Mouse (Mus musculus) liver, postnatal 0 days (tissue): Measurements from ENCODE around the gene Sstr5.

ENCODE experiments used
- CTCF ChIP-seq: sonication (generic); IDR thresholded peaks from 2 replicates; pipeline ENCODE4 v1.5.1; 2016; ENCODE audit warnings: antibody characterized with exemption, low read depth
- EP300 ChIP-seq: IDR thresholded peaks from 2 replicates; pipeline ENCODE4 v1.6.1; 2016; ENCODE audit warnings: antibody characterized with exemption, low read depth, mild to moderate bottlenecking

DNA sequence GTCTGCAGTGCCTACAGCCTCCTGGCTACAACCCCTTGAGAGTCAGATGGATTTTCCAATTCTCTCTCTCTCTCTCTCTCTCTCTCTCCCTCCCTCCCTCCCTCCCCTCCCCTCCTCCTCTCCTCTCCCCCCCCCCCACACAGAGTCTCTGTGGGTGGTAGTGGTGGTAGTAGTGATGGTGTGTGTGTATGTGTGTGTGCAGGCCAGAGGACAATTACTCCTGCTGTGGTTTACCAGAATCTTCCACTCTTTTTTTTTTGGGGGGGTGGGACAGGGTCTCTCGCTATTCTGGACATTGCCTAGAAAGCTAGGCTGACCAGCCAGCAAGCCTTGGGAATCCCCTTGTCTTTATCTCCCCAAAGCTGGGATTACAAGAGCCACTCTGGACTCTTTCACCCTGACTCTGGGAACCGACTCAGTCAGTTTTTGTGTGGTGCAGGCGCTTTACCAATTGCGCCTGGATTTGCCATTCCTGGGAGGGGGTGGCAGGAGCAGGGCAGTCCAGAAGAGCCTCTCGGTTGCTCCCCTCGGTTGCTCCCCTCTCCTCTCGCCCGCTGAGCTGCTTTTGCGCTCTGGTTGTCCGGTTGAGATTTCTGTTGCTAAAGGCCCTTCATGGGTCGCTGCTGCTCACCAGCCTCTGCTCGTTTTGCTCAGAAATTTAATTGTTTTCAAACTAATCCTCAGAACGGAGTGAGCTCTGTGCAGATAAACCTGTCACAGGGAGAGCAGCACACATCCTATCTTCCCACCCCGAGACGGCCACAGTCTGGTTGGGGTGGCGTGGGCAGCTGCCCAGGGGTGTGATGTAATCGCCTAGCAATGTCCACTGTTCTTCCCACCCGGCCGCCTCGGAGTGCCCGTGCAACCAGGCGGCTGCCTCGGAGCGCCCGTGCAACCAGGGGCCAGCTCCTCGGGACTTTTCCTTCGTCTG, 42.1 kb upstream of the Sstr5 start:
- no peak for TF ChIP-seq CTCF
- TF ChIP-seq EP300, result no peak
